Mouse (Mus musculus) cortical plate, adult 2 months (tissue): Measurements from ENCODE around the gene Igfbp6.
A peak's percentile ranks its signal among the peaks of the same experiment; 100 is the strongest.

Experiments
- CTCF ChIP-seq: fragments of 200-500 bp; IDR thresholded peaks from 2 replicates; pipeline ENCODE4 v1.5.1; 2011; ENCODE audit warnings: mild to moderate bottlenecking, control low read depth, low read length; ENCODE audit not compliant: insufficient read depth; ENCODE audit errors: extremely low read depth
- POLR2A ChIP-seq: fragments of 200-500 bp; IDR thresholded peaks from 2 replicates; pipeline ENCODE4 v1.6.1; 2011; ENCODE audit warnings: mild to moderate bottlenecking, low read length, control low read depth; ENCODE audit not compliant: insufficient read depth; ENCODE audit errors: extremely low read depth

GRCm38 (mm10) chr15:102117461-102118443 is 26.4 kb upstream of the Igfbp6 start:
- TF ChIP-seq CTCF (peak; percentile 35), POLR2A (no peak)
